Comparison of ENCODE assay signal across 8 mouse cellular contexts in genomic region chr13:63524608-63525570, GRCm38 (mm10). TPM values are rescaled to one million over a fixed set of nuclear protein-coding genes. Genes with fewer than 3 reads are reported as not detected.
A peak's percentile ranks its signal among the peaks of the same experiment; 100 is the strongest.
DNase-seq lines count a peak whose midpoint lies in the region; ATAC-seq lines count a peak whose summit lies in the region.

No protein-coding gene starts in this region.

- DNase-seq in kidney, adult 8-10 months: no peak
- DNase-seq in brain, adult 2 months (ENCODE audit: low read depth, low spot score): peak; percentile 79
- peak; percentile 49 to 65 for DNase-seq in layer of hippocampus, postnatal 10 days (ENCODE audit: low spot score in 2 of 2)
- DNase-seq in adrenal gland, postnatal 36 days: no peak
- DNase-seq in right cerebral cortex, postnatal 14 days: no peak
- DNase-seq in MN1 (ENCODE audit: low spot score): no peak

- no peak overlapping the region for H3K4me3 ChIP-seq in kidney, embryonic 14.5 days (ENCODE audit: low read length)
- no peak overlapping the region for H3K4me3 ChIP-seq in forebrain, embryonic 12.5 days (replicated peaks)

- no peak overlapping the region for H3K4me2 ChIP-seq in kidney, embryonic 14.5 days (replicated peaks; ENCODE audit: low read depth, low read length)
- H3K4me2 ChIP-seq in forebrain, embryonic 12.5 days: no peak overlapping the region

- peak; percentile 59; the same call in 1 of the 2 replicates for ATAC-seq in kidney, embryonic 14.5 days (ENCODE audit: low FRiP score, low TSS enrichment)
- ATAC-seq in forebrain, embryonic 12.5 days (ENCODE audit: low FRiP score): peak; percentile 21; the same call in 1 of the 2 replicates

- no peaks in the 10 kb centered on the region for H3K27me3 ChIP-seq in kidney, embryonic 14.5 days (ENCODE audit: control insufficient read depth, insufficient read depth, low read length)
- H3K27me3 ChIP-seq in forebrain, embryonic 12.5 days: peaks cover 17% of the 10 kb centered on the region; the same call in 1 of the 2 replicates

- H3K27ac ChIP-seq in kidney, embryonic 14.5 days (ENCODE audit: low read depth, low read length): peak overlapping the region; percentile 1; the same call in 1 of the 2 replicates
- H3K27ac ChIP-seq in forebrain, embryonic 12.5 days: peak overlapping the region; percentile 43; the same call in 1 of the 2 replicates

- H3K9me3 ChIP-seq in kidney, embryonic 14.5 days (ENCODE audit: control insufficient read depth, low read length): no peaks in the 10 kb centered on the region
- H3K9me3 ChIP-seq in forebrain, embryonic 12.5 days: no peaks in the 10 kb centered on the region

- no peak overlapping the region for H3K9ac ChIP-seq in kidney, embryonic 14.5 days (ENCODE audit: low read depth, low read length)
- no peak overlapping the region for H3K9ac ChIP-seq in forebrain, embryonic 12.5 days

- 49% methylated on average over 25 of the region's 25 CpGs for WGBS in kidney, embryonic 14.5 days
- 50% methylated on average over 25 of the region's 25 CpGs for whole genome bisulfite sequencing in forebrain, embryonic 12.5 days

- peaks cover 86% of the 10 kb centered on the region for H3K36me3 ChIP-seq in kidney, embryonic 14.5 days (ENCODE audit: control insufficient read depth, insufficient read depth, low read length)
- H3K36me3 ChIP-seq in forebrain, embryonic 12.5 days (replicated peaks): peaks cover 82% of the 10 kb centered on the region

- H3K4me1 ChIP-seq in kidney, embryonic 14.5 days (ENCODE audit: control insufficient read depth, insufficient read depth, low read length): peaks cover 19% of the 10 kb centered on the region
- peaks cover 60% of the 10 kb centered on the region for H3K4me1 ChIP-seq in forebrain, embryonic 12.5 days

RNA-seq across cellular contexts. Expression of gene Fancc, which starts 27.8 kb away (rescaled TPM):
- 18.3 and 24.5 TPM in 2 replicates for polyA plus RNA-seq in kidney, embryonic 14.5 days (2014; fragmentation: Nextera tagmentation; extraction: Ambion mirVana)
- 21.0 and 23.0 TPM in 2 replicates for polyA plus RNA-seq in forebrain, embryonic 12.5 days (2016; fragmentation: Nextera tagmentation; extraction: Ambion mirVana)
- 1 to 10 TPM; 9.1 to 9.7 TPM for total RNA-seq in layer of hippocampus, postnatal 10 days (2021)
- total RNA-seq in adrenal gland, postnatal 36 days (2021): 10 to 100 TPM in 1 of 2 experiments, 1 to 10 TPM in 1; 9.1 to 10.9 TPM

RNA-seq across cellular contexts. Expression of gene Ptch1, which starts 48.5 kb away (rescaled TPM):
- 17.9 and 28.2 TPM in 2 replicates for polyA plus RNA-seq in kidney, embryonic 14.5 days (2014; fragmentation: Nextera tagmentation; extraction: Ambion mirVana)
- polyA plus RNA-seq in forebrain, embryonic 12.5 days (2016; fragmentation: Nextera tagmentation; extraction: Ambion mirVana): 24.0 and 24.4 TPM in 2 replicates
- 10 to 100 TPM; 31.3 to 39.1 TPM for total RNA-seq in layer of hippocampus, postnatal 10 days (2021)
- 10 to 100 TPM; 37.3 to 49.6 TPM for total RNA-seq in adrenal gland, postnatal 36 days (2021)

Comparison
In these comparisons a context has a peak if more than half of its experiments do, and no peak if none do; other contexts are left out.
1. DNase-seq: peak in brain, adult 2 months (single experiment) and layer of hippocampus, postnatal 10 days (2 of 2); none in kidney, adult 8-10 months (0 of 2), adrenal gland, postnatal 36 days (0 of 2), right cerebral cortex, postnatal 14 days (single experiment) and MN1 (single experiment).